Mouse (Mus musculus) myocyte (in vitro differentiated cells): ENCODE measurements around the gene Fndc1. TPM values are rescaled to one million over a fixed set of nuclear protein-coding genes. Genes with fewer than 3 reads are reported as not detected.

Source experiments
- H3K27me3 ChIP-seq: one replicate; pipeline ENCODE4 v1.6.1; 2011; ENCODE audit not compliant: control insufficient read depth, insufficient read depth, insufficient read length
- H3K36me3 ChIP-seq: one replicate; pipeline ENCODE4 v1.6.1; 2011; ENCODE audit not compliant: control insufficient read depth, insufficient read depth
- H3K4me2 ChIP-seq: one replicate; pipeline ENCODE4 v1.6.1; 2011; ENCODE audit warnings: low read depth, control low read depth
- H3K4me3 ChIP-seq: one replicate; pipeline ENCODE4 v1.5.1; 2011; ENCODE audit warnings: mild to moderate bottlenecking, control low read depth, moderate library complexity
- H3K79me2 ChIP-seq: one replicate; pipeline ENCODE4 v1.6.1; 2011; ENCODE audit not compliant: control insufficient read depth, insufficient read depth
- H3ac ChIP-seq: one replicate; pipeline ENCODE4 v1.6.1; 2011; ENCODE audit not compliant: control insufficient read depth, insufficient read length
- CEBPB ChIP-seq: IDR thresholded peaks from 2 replicates; pipeline ENCODE4 v1.6.1; 2011; ENCODE audit warnings: mild to moderate bottlenecking, moderate library complexity; ENCODE audit not compliant: poor library complexity, insufficient read depth, severe bottlenecking
- E2F4 ChIP-seq: IDR thresholded peaks from one replicate; pipeline ENCODE4 v1.6.1; 2011; ENCODE audit warnings: mild to moderate bottlenecking, control low read depth, moderate library complexity; ENCODE audit not compliant: insufficient read depth
- MAX ChIP-seq: IDR thresholded peaks from one replicate; pipeline ENCODE4 v1.6.1; 2011; ENCODE audit warnings: low read depth, mild to moderate bottlenecking, control low read depth
- MYOD1 ChIP-seq, 3 experiments: IDR thresholded peaks; one replicate each; pipeline ENCODE4 v1.6.1; 2011; ENCODE audit warnings: control low read depth in 2 of 3, low read depth in 2 of 3, mild to moderate bottlenecking in 2 of 3, moderate library complexity in 1 of 3; ENCODE audit not compliant: insufficient read length in 2 of 3, control insufficient read depth in 1 of 3
- MYOG ChIP-seq, 3 experiments: IDR thresholded peaks; one replicate each; pipeline ENCODE4 v1.6.1; 2011; ENCODE audit warnings: control low read depth in 2 of 3, low read depth in 2 of 3, mild to moderate bottlenecking in 2 of 3; ENCODE audit not compliant: insufficient read length in 2 of 3, control insufficient read depth in 1 of 3, insufficient read depth in 1 of 3
- POLR2A ChIP-seq: IDR thresholded peaks from one replicate; pipeline ENCODE4 v1.6.1; 2011; ENCODE audit warnings: low read depth, mild to moderate bottlenecking, control low read depth, moderate library complexity; ENCODE audit not compliant: insufficient read length
- POLR2AphosphoS2 ChIP-seq: IDR thresholded peaks from one replicate; pipeline ENCODE4 v1.6.1; 2011; ENCODE audit warnings: low read depth, control low read depth; ENCODE audit not compliant: insufficient read length
- REST ChIP-seq: IDR thresholded peaks from one replicate; pipeline ENCODE4 v1.6.1; 2011; ENCODE audit warnings: mild to moderate bottlenecking, control low read depth, moderate library complexity; ENCODE audit not compliant: insufficient read depth, insufficient read length
- SRF ChIP-seq: IDR thresholded peaks from one replicate; pipeline ENCODE4 v1.6.1; 2011; ENCODE audit warnings: low read depth; ENCODE audit not compliant: control insufficient read depth, insufficient read length
- TCF12 ChIP-seq: IDR thresholded peaks from one replicate; pipeline ENCODE4 v1.6.1; 2011; ENCODE audit warnings: mild to moderate bottlenecking, control low read depth; ENCODE audit not compliant: poor library complexity, insufficient read depth, severe bottlenecking
- TCF3 ChIP-seq: IDR thresholded peaks from one replicate; pipeline ENCODE4 v1.6.1; 2011; ENCODE audit warnings: low read depth, control low read depth; ENCODE audit not compliant: insufficient read length
- USF1 ChIP-seq: IDR thresholded peaks from one replicate; pipeline ENCODE4 v1.6.1; 2011; ENCODE audit warnings: low read depth, mild to moderate bottlenecking, control low read depth, moderate library complexity
- polyA plus RNA-seq: library from polyadenylated mRNA; unstranded; fragments of >200 nt; fragmentation: generic; extraction: Trizol; gene quantifications from one replicate; pipeline ENCODE4 v1.2.1, GENCODE M21; 2012; ENCODE audit warnings: missing spikeins

The Fndc1 gene
- polyA plus RNA-seq, 1 experiment: 6.2 TPM

- H3K4me2 ChIP-seq: no peak overlapping the region
- no peak overlapping the region for H3ac ChIP-seq
- TF ChIP-seq USF1 (no peak), MAX (no peak), TCF3 (no peak), E2F4 (no peak), MYOD1 (IDR thresholded peaks at IDR 0.05; ENCODE audit: control insufficient read depth in 1 of 3, insufficient read length in 2 of 3, low read depth in 2 of 3) (no peak), POLR2AphosphoS2 (no peak), CEBPB (no peak), MYOG (IDR thresholded peaks at IDR 0.05; ENCODE audit: control insufficient read depth in 1 of 3, insufficient read depth in 1 of 3, insufficient read length in 2 of 3, low read depth in 2 of 3) (no peak), POLR2A (no peak), TCF12 (no peak), SRF (no peak), REST (no peak)
- H3K27me3 ChIP-seq: no peaks in the 10 kb centered on the region
- no peaks in the 10 kb centered on the region for H3K36me3 ChIP-seq
- no peaks in the 10 kb centered on the region for H3K79me2 ChIP-seq
- H3K4me3 ChIP-seq: no peak overlapping the region
Observed at GRCm38 (mm10) chr17:7690271-7690670, 136.8 kb downstream of the Fndc1 start.

Other genes starting within 250 kb of the Fndc1 start
- 1.0 TPM for gene Tagap, start 98.7 kb upstream of the Fndc1 start, polyA plus RNA-seq
- 53.7 TPM for gene Rsph3a, start 118.3 kb upstream of the Fndc1 start, polyA plus RNA-seq